Mouse (Mus musculus): ENCODE data around the gene Golga1. TPM values are rescaled to one million over a fixed set of nuclear protein-coding genes. Genes with fewer than 3 reads are reported as not detected.

Gene Golga1
- total RNA-seq, 2 experiments from 2014 or later, result 17.5 to 32.2 TPM

- ATAC-seq (replicated peaks; ENCODE audit: low FRiP score, low TSS enrichment, poor library complexity, severe bottlenecking), result peak; percentile 1; the same call in 1 of the 2 replicates
Measured at GRCm38 (mm10) chr2:39008350-39008851, 56.9 kb downstream of the Golga1 start.

- peak; percentile 71 for ATAC-seq (replicated peaks; ENCODE audit: low FRiP score, low TSS enrichment, poor library complexity, severe bottlenecking)
Measured at GRCm38 (mm10) chr2:39007865-39008264, 57.5 kb downstream of the Golga1 start.

- ATAC-seq (replicated peaks; ENCODE audit: low FRiP score, low TSS enrichment, poor library complexity, severe bottlenecking), result no peak
Measured at GRCm38 (mm10) chr2:39006149-39006730, 59.1 kb downstream of the Golga1 start.

GRCm38 (mm10) chr2:39005574-39006079, 59.7 kb downstream of the Golga1 start, which contains the start of gene Rpl35:
Rpl35 (minus strand) TSS chr2:39005624.
- ATAC-seq (replicated peaks; ENCODE audit: low FRiP score, low TSS enrichment, poor library complexity, severe bottlenecking), result no peak

GRCm38 (mm10) chr2:39004880-39005435, 60.4 kb downstream of the Golga1 start, which contains the start of gene Arpc5l:
Arpc5l (plus strand) TSS chr2:39005348.
- ATAC-seq (replicated peaks; ENCODE audit: low FRiP score, low TSS enrichment, poor library complexity, severe bottlenecking), result peak; percentile 71

GRCm38 (mm10) chr2:39004372-39004771, 61.0 kb downstream of the Golga1 start:
- 0 out of 2 replicates have a peak, but pooled peaks have one; percentile 15 for ATAC-seq (replicated peaks; ENCODE audit: low FRiP score, low TSS enrichment, poor library complexity, severe bottlenecking)

GRCm38 (mm10) chr2:39003512-39003911, 61.8 kb downstream of the Golga1 start:
- no peak for ATAC-seq (replicated peaks; ENCODE audit: low FRiP score, low TSS enrichment, poor library complexity, severe bottlenecking)

GRCm38 (mm10) chr2:39003106-39003505, 62.2 kb downstream of the Golga1 start:
- ATAC-seq (replicated peaks; ENCODE audit: low FRiP score, low TSS enrichment, poor library complexity, severe bottlenecking), result no peak

- no peak for ATAC-seq (replicated peaks; ENCODE audit: low FRiP score, low TSS enrichment, poor library complexity, severe bottlenecking)
Measured at GRCm38 (mm10) chr2:39001866-39002265, 63.5 kb downstream of the Golga1 start.

GRCm38 (mm10) chr2:39000587-39000919, 64.8 kb downstream of the Golga1 start:
- ATAC-seq (replicated peaks; ENCODE audit: low FRiP score, low TSS enrichment, poor library complexity, severe bottlenecking), result no peak

GRCm38 (mm10) chr2:38999910-39000586, 65.3 kb downstream of the Golga1 start:
- ATAC-seq (replicated peaks; ENCODE audit: low FRiP score, low TSS enrichment, poor library complexity, severe bottlenecking), result no peak

- no peak for ATAC-seq (replicated peaks; ENCODE audit: low FRiP score, low TSS enrichment, poor library complexity, severe bottlenecking)
Measured at GRCm38 (mm10) chr2:38999381-38999780, 66.0 kb downstream of the Golga1 start.

GRCm38 (mm10) chr2:38997386-38998374, 67.7 kb downstream of the Golga1 start, which contains the start of gene Wdr38:
Wdr38 (plus strand) TSS chr2:38997476.
- ATAC-seq (replicated peaks; ENCODE audit: low FRiP score, low TSS enrichment, poor library complexity, severe bottlenecking), result peak; percentile 78

- no peak for ATAC-seq (replicated peaks; ENCODE audit: low FRiP score, low TSS enrichment, poor library complexity, severe bottlenecking)
Measured at GRCm38 (mm10) chr2:38992452-38992851, 72.9 kb downstream of the Golga1 start.

- no peak for ATAC-seq (replicated peaks; ENCODE audit: low FRiP score, low TSS enrichment, poor library complexity, severe bottlenecking)
Measured at GRCm38 (mm10) chr2:38992004-38992403, 73.3 kb downstream of the Golga1 start.

GRCm38 (mm10) chr2:38988929-38989328, 76.4 kb downstream of the Golga1 start:
- ATAC-seq (replicated peaks; ENCODE audit: low FRiP score, low TSS enrichment, poor library complexity, severe bottlenecking), result peak; percentile 92

- ATAC-seq (replicated peaks; ENCODE audit: low FRiP score, low TSS enrichment, poor library complexity, severe bottlenecking), result no peak
Measured at GRCm38 (mm10) chr2:38987803-38988510, 77.4 kb downstream of the Golga1 start.

GRCm38 (mm10) chr2:38987371-38987770, 78.0 kb downstream of the Golga1 start:
- no peak for ATAC-seq (replicated peaks; ENCODE audit: low FRiP score, low TSS enrichment, poor library complexity, severe bottlenecking)

GRCm38 (mm10) chr2:38986580-38986979, 78.8 kb downstream of the Golga1 start:
- no peak for ATAC-seq (replicated peaks; ENCODE audit: low FRiP score, low TSS enrichment, poor library complexity, severe bottlenecking)

All from megakaryocyte-erythroid progenitor cell, adult 5-6 weeks (primary cell).